Mouse (Mus musculus): ENCODE measurements at regions not wholly inside any gene's neighbourhood (a gene's known extent, or its start where the extent isn't known, plus 50 kb on each side); places are given as distances from the start of the nearest gene placed in this dataset.

DNA sequence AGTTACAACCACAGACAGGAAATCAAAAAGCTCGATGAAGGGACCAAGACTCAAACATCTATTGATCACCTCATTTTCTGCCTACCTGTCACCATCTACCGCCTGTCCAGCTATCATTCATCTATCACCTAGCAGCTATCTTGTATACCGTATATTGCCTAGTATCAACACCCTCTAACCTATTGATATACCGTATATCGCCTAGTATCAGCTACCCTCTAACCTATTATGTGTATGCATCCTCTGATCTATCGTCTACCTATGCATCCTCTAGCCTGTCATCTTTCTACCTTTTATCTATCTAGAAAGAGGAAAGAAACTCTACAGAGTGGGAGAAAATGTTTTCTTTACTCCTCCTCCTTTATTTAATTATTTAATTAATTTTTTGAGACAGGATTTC is 143.2 kb downstream of the Bmp7 start:
- TF ChIP-seq POLR2A (IDR thresholded peaks at IDR 0.05; ENCODE audit: extremely low read depth, insufficient read depth, low read length), result no peak
- TF ChIP-seq CTCF (IDR thresholded peaks at IDR 0.05; ENCODE audit: low read depth, low read length), result no peak

Data from liver, adult 2 months (tissue).